Mouse (Mus musculus) left cerebral cortex, postnatal 4 days (tissue): Measurements from ENCODE around the gene Gm20388. TPM values are rescaled to one million over a fixed set of nuclear protein-coding genes. Genes with fewer than 3 reads are reported as not detected.
"Not testable (repeated sequence)": the region's sequence is repeated elsewhere in the genome, so short reads cannot be mapped to it uniquely, and the experiment has no call there.

ENCODE experiments used
- DNase-seq: peaks from one replicate; pipeline ENCODE4 v3.0.0-alpha.2; 2022
- intact Hi-C: fragments of 180-260 bp; cut with DNase I; formaldehyde crosslinking; loops from one replicate; pipeline ENCODE4 v1.15.1; 2025
- total RNA-seq, 2 experiments: library from RNA; stranded (reverse); gene quantifications; 2 replicates each; pipeline ENCODE4 v1.2.3; 2021

Gm20388 gene
- total RNA-seq, 2 experiments from 2014 or later, result 6.5 to 12.8 TPM

DNA sequence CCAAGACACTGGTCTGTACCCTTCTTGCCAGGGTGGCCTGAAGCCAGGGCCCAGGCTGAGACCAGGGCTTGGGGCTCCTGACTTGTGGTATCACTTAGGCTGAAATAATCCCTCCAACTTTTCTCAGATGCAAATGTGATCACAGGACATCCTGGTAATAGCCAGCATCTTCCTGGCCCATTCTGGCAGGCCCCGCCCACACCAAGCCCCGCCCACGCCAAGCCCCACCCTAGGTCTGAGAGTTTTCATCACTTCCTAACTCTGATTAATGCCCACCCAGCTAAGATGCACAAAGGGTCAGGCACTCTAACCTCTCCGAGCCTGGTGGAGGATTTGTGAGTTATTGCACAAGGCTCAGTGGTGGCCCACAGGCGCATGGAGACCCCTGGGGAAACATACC is 2709.8 kb downstream of the Gm20388 start:
- no peak for DNase-seq
- intact Hi-C loops, result no loop called here

DNA sequence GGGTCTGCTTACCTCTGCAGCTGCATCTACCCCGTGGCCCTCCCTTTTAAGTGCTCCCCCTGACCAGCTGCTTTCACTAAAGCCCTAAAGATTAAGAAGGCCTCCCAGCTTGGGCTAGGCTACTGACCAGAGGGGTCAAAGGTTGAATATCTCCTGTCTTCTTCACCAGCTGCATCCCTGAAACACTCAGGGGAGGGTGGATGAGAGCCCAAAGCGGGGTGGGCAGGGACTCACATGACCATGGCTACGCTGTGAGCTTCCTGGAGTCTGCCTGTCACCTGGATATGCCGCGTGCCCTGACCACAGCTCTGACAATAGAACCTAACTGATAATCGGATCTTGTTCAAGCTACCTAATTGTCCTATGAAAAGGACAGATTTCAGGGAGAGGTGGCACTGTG is 2712.1 kb downstream of the Gm20388 start, which contains the start of gene Pabpn1l:
TSS of gene Pabpn1l (minus strand) at position 13 of the 400 bp plus-strand sequence.
- DNase-seq, result no peak
- intact Hi-C loops, result no loop called here

DNA sequence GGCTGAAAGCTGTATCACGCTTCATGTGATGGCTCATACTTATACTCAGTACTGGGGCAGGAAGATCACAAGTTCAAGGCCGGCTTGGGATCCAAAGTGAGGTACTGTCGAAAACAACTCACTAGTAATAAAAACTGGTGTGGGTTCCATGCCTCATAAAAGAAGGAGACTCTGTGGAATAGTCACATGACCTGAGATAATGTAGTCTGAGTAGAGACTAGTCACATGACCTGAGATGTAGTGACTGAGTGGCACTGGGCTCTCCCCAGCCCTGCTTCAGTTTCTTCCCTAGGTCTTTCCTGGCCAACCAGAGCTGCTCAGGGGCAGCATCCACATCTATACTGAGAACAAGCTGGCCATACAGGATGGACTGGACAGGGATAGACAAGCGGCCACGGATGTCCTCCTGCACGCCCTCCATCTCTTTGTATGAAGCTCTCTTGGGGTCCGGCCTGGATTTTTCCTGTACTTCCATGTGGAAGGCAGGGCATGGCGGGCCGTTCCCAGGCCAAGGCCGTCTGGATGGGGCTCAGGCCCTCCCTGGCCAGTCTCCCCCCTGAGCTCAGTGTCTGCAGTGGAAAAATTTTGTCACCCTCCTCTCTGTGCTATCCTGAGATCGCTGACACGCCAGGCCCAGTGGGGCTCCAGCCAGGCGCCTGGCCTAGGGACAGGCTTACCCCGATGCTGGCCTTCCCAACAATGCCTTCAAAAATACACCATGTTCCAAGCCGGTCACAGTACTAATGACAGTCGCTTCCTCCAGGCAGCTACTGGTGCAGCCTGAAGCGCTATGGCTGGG is 2713.4 kb downstream of the Gm20388 start:
- no peak for DNase-seq
- intact Hi-C loops, result no loop called here

GRCm38 (mm10) chr8:122624653-122625052 is 2714.0 kb downstream of the Gm20388 start:
- intact Hi-C loops, result no loop called here

DNA sequence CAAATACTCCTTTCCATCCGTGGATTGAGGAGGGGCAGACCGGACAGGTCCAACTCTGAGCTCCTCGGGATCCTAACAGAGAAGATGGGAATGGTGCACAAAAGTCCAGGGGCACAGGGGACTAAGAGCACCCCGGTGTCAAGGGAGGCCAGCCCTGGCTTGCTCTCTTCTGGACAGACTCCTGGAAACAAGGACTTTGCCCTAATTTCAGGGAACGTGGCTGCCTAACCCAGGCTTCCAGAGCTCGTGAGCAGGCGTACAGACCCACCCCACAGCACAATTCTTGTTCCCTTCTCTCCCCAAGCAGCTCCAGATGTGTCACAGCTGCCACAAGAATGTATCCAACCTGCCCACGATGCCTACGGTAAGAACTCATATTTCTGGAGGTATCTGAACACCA is 2715.2 kb downstream of the Gm20388 start:
- DNase-seq, result no peak
- intact Hi-C loops, result no loop called here

More at GRCm38 (mm10) chr8:122624653-122625052, 2714.0 kb downstream of the Gm20388 start:
- DNase-seq, result no peak

- intact Hi-C loops, result no loop called here
- DNase-seq, result no peak
These were observed 2716.3 kb downstream of the Gm20388 start for GRCm38 (mm10) chr8:122626896-122627295.

DNA sequence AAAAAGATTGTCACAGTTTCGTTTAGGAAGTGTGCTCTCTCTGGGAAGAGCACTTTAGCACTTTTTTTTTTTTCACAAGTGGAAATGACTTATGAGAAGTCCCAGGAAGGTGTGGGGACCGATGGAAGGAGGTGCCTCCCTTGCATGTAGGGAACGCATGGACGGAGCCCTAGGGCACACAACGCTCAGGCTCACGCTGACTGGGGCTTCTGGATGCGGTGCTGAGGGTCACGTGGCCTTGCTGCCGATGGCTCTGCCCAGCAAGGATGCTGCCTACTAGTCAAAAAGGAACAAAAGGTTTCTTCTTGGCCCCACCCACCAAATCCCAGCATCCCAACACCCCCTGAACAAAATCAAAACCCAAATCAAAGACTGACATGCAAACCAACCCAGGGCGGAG is 2718.7 kb downstream of the Gm20388 start:
- no peak for DNase-seq
- intact Hi-C loops, result no loop called here

DNA sequence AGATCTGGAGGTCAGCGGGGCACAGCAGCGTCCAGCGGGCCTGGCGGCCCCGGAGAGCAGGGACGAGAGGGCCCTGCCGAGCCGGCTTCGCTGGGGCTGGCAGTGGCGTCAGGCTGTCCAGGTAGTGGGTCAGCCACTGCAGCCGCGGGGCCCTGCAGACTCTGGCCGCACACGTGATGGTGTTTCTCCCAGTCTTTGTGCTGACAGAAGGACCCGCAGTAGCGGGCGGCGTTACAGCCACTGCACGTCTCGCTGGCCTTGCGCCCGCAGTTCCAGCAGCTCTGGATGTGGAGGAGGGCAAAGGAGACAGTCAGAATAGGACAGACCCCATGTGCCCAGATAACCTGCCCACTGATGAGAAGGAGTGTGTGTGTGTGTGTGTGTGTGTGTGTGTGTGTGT is 2720.1 kb downstream of the Gm20388 start:
- DNase-seq, result no peak
- intact Hi-C loops, result no loop called here

DNA sequence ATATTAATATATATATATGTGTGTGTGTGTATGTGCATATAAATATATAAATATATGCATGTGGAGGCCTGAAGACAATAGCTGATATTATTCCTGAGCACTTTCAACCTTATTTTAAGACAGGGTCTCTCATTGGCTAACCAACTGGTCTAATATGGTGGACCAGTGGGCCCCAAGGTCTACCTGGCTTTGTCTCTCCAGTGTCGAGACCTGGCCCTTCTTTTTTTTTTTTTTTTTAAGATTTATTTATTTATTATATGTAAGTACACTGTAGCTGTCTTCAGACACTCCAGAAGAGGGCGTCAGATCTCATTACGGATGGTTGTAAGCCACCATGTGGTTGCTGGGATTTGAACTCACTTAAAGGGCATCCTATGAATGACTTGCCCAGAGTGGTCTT is 2721.5 kb downstream of the Gm20388 start:
- intact Hi-C loops, DNase-seq: not testable (repeated sequence)

DNA sequence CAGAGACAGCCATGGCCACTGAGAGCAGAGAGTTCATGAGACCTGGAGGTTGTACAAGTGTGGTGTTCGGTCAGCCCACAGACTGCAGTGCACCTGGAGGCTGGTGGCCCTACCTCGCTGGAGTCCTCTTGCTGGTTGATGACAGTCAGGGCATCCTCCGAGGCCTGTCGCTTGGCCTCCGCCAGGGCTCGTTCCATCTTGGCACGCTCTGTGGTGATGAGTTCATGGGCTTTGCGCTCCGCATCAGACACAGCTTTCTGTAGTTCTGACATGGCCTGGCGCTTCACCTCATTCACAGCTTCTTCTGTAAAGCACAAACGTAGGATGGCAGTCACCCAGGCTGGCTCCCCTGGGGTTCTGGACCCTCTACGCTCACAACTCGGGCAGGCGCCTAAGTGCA is 2722.6 kb downstream of the Gm20388 start:
- intact Hi-C loops, result no loop called here
- no peak for DNase-seq

DNA sequence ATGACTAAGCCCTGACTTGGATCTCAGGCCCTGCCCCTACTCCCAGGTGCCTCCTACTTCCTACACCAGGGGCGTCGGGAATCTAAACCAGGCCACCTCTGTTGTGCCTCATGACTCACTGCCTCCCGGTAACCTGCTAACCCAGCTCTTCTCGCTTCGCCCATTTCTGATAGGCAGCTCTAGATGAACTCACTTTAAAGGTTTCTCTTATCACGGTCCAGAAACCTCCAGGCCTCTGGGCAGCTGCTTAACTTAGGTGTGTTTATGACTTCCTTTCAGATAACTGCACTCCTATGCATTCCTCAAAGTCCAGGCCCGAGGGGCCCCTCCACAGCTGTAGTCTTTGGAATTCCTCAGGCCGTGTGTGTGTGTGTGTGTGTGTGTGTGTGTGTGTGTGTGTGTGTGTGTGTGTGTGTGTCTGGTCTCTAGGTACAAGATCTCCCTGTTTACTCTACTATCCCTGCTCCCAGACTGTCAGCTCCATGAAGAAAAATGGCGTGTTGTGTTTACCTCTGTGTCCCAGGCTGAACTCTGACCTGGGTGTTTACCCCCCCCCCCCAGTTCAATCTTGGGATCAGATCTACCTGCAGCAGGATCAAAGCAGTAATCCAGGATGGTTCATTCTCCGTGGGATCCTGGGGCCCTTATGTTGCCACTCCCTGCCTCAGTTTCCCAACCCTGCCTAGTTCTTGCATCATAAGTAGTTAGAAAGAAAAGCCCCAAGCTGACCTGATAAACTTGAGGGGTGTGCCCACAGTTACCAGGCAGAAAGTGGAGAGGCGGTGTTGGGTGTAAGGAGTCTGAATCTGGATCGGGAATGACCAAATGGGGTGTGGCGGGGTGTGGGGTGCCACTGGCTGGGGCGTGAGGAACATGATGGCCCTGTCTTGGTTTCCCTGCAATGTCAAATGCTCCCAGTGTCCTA is 2725.5 kb downstream of the Gm20388 start:
- intact Hi-C loops, result loop anchor here (5.0 kb wide), 1 partner anchor 186 kb away; no protein-coding TSS in a partner anchor
- DNase-seq, result no peak

GRCm38 (mm10) chr8:122636803-122637175 is 2726.1 kb downstream of the Gm20388 start:
- no peak for DNase-seq
- intact Hi-C loops, result loop anchor here (5.0 kb wide), 1 partner anchor 186 kb away; no protein-coding TSS in a partner anchor

DNA sequence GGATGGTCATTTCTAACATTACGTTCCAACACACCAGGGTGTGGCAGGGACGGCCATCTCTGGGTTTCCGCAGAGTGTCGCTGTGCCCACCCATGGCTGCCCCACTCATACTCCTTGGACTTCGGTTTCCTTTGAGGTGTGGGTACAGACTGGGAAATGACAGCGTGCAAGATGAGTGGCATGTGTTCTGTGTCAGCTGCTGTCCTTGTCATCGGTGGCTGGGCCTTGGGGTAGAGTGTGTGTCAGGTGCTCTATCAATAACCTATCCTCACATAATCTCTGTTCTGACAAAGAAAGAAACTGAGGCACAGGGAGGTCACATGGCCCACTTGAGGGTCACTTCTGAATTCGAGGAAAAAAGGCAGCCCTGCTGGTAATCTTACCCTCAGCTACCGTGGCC is 2726.6 kb downstream of the Gm20388 start:
- DNase-seq, result no peak
- intact Hi-C loops, result loop anchor here (5.0 kb wide), 1 partner anchor 185 kb away; no protein-coding TSS in a partner anchor

GRCm38 (mm10) chr8:122638601-122639000 is 2728.0 kb downstream of the Gm20388 start:
- intact Hi-C loops, result loop anchor here (5.0 kb wide), 1 partner anchor 184 kb away; no protein-coding TSS in a partner anchor
- peak; percentile 78 for DNase-seq

GRCm38 (mm10) chr8:122639521-122640248 is 2729.0 kb downstream of the Gm20388 start:
- DNase-seq, result peak; percentile 95
- intact Hi-C loops, result loop anchor here (5.0 kb wide), 1 partner anchor 183 kb away; no protein-coding TSS in a partner anchor

DNA sequence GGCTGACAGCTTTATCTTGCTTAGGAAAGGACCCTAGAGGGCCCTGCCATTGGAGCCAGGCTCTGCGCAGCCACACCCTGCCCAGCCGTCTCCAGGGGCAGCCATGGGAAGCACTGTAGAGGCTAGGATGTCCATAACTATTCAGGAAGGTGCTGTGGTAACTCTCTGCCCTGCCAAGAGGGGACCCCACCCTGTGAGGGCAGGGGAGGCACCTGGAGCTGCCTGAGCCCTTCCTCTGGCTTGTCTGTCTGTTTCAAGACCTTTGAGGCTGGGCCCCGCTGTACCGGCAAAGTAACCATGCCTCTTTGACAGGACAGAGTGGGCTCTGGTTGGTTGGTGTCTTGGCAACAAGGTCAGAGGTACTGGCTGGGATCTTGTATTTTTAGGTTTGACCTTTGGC is 2730.2 kb downstream of the Gm20388 start:
- intact Hi-C loops, result no loop called here
- DNase-seq, result no peak

DNA sequence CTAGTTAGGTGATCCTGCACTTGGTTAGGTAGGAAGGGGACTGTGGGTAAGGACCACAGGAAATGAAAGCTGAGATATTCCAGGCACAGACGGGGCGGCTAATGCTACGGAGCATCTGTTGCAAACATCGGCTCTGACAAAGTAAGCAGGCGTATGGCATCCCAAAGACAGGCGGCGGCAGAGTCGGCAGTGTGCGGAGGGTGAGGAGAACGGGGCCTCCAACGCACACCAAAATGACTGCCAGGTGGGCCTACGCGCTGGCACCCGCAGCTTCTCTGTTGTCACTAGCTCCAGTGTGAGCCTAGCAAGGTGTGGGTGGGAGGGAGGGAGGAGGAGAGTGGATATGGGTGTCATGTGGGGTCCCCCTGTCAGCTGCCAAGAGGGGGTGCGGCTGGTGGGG is 2730.8 kb downstream of the Gm20388 start:
- intact Hi-C loops, result no loop called here
- no peak for DNase-seq

DNA sequence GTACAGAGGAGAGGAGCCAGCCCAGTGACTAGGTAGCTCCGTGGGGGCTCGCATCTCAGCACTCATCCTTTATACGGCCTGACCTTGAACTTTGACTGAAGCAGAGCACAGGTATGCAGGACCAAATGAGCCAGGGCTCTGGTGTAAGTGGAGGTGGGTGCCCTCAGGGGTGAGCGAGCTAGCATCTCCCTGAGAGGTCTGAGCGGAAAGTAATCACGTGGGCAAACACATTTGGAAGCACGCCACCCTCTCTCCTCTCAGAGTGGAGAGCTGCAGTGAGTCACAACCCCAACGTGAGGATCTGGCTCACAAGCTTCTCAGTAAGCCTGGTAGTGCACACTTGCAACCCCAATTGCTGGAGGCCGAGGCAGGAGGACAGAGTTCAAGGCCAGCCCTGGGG is 2731.4 kb downstream of the Gm20388 start:
- intact Hi-C loops, result no loop called here
- DNase-seq, result no peak

DNA sequence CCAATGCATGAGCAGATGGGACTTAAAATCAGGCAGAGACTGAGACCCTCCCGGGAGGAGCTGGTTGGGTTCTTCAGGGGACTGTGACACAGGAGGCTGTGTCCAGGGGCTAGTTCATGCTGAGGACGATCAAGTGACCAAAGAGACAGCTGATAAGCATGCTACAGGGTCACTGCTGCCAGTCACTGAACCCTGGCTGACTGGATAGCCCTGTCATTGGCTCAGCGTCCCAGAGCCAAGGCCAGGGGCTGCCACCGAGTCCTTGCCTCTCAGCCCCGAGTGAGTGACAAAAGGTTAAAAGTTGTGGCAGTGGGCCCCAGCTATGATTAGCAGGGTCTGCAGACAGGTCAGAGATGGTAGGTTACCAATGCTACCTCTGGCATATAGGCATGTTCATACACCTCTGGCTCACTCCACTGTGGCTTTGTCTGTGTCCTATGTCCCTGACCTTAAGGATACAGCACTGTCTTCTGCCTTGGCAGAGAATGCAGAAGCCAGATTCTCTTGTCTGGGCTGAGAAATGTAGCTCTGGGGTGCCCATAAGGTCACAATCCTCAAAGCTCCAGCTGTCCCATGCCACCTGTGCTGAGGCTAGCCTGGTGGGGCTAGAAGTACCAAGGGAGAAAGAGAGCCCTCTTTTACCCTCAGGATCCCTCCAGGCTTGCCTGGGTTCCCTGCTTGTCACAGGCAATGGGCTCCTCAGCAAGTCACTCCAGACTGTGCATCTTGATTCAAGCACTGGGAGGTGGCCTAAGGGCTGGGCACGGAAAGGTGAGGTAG is 2733.7 kb downstream of the Gm20388 start:
- intact Hi-C loops, result no loop called here
- DNase-seq, result no peak

- intact Hi-C loops, result no loop called here
These were observed 2735.7 kb downstream of the Gm20388 start for GRCm38 (mm10) chr8:122646337-122646736.

More at GRCm38 (mm10) chr8:122646337-122646736, 2735.7 kb downstream of the Gm20388 start:
- DNase-seq, result no peak
